Mouse (Mus musculus) G1E-ER4 (cell line): ENCODE data around the gene Med13l. TPM values are rescaled to one million over a fixed set of nuclear protein-coding genes. Genes with fewer than 3 reads are reported as not detected.

Experiments
- GATA1 ChIP-seq: IDR thresholded peaks from one replicate; pipeline ENCODE4 v1.8.0; 2012; ENCODE audit warnings: low read length, inconsistent platforms
- polyA plus RNA-seq: library from polyadenylated mRNA; stranded (reverse); fragments of >175 nt; gene quantifications from 2 replicates; pipeline ENCODE4 v1.2.3, GENCODE M21; 2012

The Med13l gene
- polyA plus RNA-seq, 1 experiment: 4.9 TPM

GRCm38 (mm10) chr5:118725886-118726505 is 165.5 kb downstream of the Med13l start:
- TF ChIP-seq GATA1: no peak

- no peak for TF ChIP-seq GATA1
Measured at GRCm38 (mm10) chr5:118727336-118727735, 166.9 kb downstream of the Med13l start.

- no peak for TF ChIP-seq GATA1
Measured at GRCm38 (mm10) chr5:118732221-118732620, 171.7 kb downstream of the Med13l start.

GRCm38 (mm10) chr5:118732651-118733050 is 172.2 kb downstream of the Med13l start:
- no peak for TF ChIP-seq GATA1

GRCm38 (mm10) chr5:118733566-118733965 is 173.1 kb downstream of the Med13l start:
- no peak for TF ChIP-seq GATA1

GRCm38 (mm10) chr5:118734455-118734854 is 174.0 kb downstream of the Med13l start:
- no peak for TF ChIP-seq GATA1

- TF ChIP-seq GATA1: no peak
Measured at GRCm38 (mm10) chr5:118735738-118736137, 175.3 kb downstream of the Med13l start.

GRCm38 (mm10) chr5:118737548-118737947 is 177.1 kb downstream of the Med13l start:
- no peak for TF ChIP-seq GATA1

GRCm38 (mm10) chr5:118743067-118743466 is 182.6 kb downstream of the Med13l start:
- no peak for TF ChIP-seq GATA1

- TF ChIP-seq GATA1: no peak
Measured at GRCm38 (mm10) chr5:118747026-118747425, 186.5 kb downstream of the Med13l start.

GRCm38 (mm10) chr5:118751446-118752179 is 191.1 kb downstream of the Med13l start:
- no peak for TF ChIP-seq GATA1

- no peak for TF ChIP-seq GATA1
Measured at GRCm38 (mm10) chr5:118752868-118753267, 192.4 kb downstream of the Med13l start.

- no peak for TF ChIP-seq GATA1
Measured at GRCm38 (mm10) chr5:118753471-118754044, 193.1 kb downstream of the Med13l start.

- TF ChIP-seq GATA1: no peak
Measured at GRCm38 (mm10) chr5:118754191-118754759, 193.8 kb downstream of the Med13l start.

- TF ChIP-seq GATA1: no peak
Measured at GRCm38 (mm10) chr5:118756078-118756477, 195.6 kb downstream of the Med13l start.

GRCm38 (mm10) chr5:118757396-118758301 is 197.2 kb downstream of the Med13l start:
- TF ChIP-seq GATA1: no peak
